ENCODE assay signal across 8 mouse cellular contexts in genomic region chr4:126321111-126321853, GRCm38 (mm10). TPM values are rescaled to one million over a fixed set of nuclear protein-coding genes. Genes with fewer than 3 reads are reported as not detected.
DNase-seq lines count a peak whose midpoint lies in the region; ATAC-seq lines count a peak whose summit lies in the region.

Adprhl2 (minus strand) TSS chr4:126321703.

- peak; percentile 98 for DNase-seq in T-cell, adult 2 months (ENCODE audit: low spot score)
- DNase-seq in cerebellum, postnatal 36 days = peak; percentile 99 to 100
- DNase-seq in gastrocnemius, adult 18-20 months (ENCODE audit: low spot score) = peak; percentile 98
- peak; percentile 99 to 100 for DNase-seq in left cerebral cortex, adult 18-20 months (ENCODE audit: low spot score in 2 of 2)
- DNase-seq in right cerebral cortex, adult 18-20 months = peak; percentile 97
- DNase-seq in urinary bladder, postnatal 10 days (ENCODE audit: low spot score) = peak; percentile 99

- peaks cover 22% of the 10 kb centered on the region for H3K4me1 ChIP-seq in hindbrain, embryonic 16.5 days (ENCODE audit: control insufficient read depth, insufficient read depth, low read depth, low read length)

- ATAC-seq in hindbrain, embryonic 16.5 days = peak; percentile 90

- under 1% methylated on average over 79 of the region's 80 CpGs for WGBS in hindbrain, embryonic 16.5 days
- WGBS in macrophage (ENCODE audit: missing documents) = under 1% methylated on average over 75 of the region's 80 CpGs

- H3K4me3 ChIP-seq in hindbrain, embryonic 16.5 days (ENCODE audit: low read length) = peak within 1 kb of the TSS; percentile 53
- peak within 1 kb of the TSS; percentile 65 for H3K4me3 ChIP-seq in macrophage (ENCODE audit: inconsistent target)

- peaks cover 6% of the 10 kb centered on the region; the same call in 1 of the 2 replicates for H3K27me3 ChIP-seq in hindbrain, embryonic 16.5 days (replicated peaks; ENCODE audit: control insufficient read depth, insufficient read depth, low read length)

- H3K9me3 ChIP-seq in hindbrain, embryonic 16.5 days (ENCODE audit: control insufficient read depth, low read length) = no peaks in the 10 kb centered on the region

- peak within 1 kb of the TSS; percentile 78 for H3K4me2 ChIP-seq in hindbrain, embryonic 16.5 days (ENCODE audit: low read length)

- H3K79me2 ChIP-seq in macrophage (ENCODE audit: inconsistent target) = peaks cover 12% of the 10 kb centered on the region; the same call in 1 of the 2 replicates

- peaks cover 13% of the 10 kb centered on the region for H3K36me3 ChIP-seq in hindbrain, embryonic 16.5 days (ENCODE audit: control insufficient read depth, insufficient read depth, low read length)
- peaks cover 21% of the 10 kb centered on the region for H3K36me3 ChIP-seq in macrophage (ENCODE audit: inconsistent target)

- H3K9ac ChIP-seq in hindbrain, embryonic 16.5 days (ENCODE audit: low read depth, low read length) = peak within 1 kb of the TSS; percentile 82

- peak within 1 kb of the TSS; percentile 86 for H3K27ac ChIP-seq in hindbrain, embryonic 16.5 days (ENCODE audit: low read depth, low read length)
- H3K27ac ChIP-seq in macrophage = peak within 1 kb of the TSS; percentile 67

RNA-seq across cellular contexts. Expression of gene Adprhl2, which starts in this region (rescaled TPM):
- total RNA-seq in gastrocnemius, adult 18-20 months (2021) = 1 to 10 TPM; 6.7 to 8.7 TPM
- polyA plus RNA-seq in hindbrain, embryonic 16.5 days (2015; fragmentation: Nextera tagmentation; extraction: Ambion mirVana) = 83.1 and 84.1 TPM in 2 replicates
- total RNA-seq in left cerebral cortex, adult 18-20 months (2021) = 10 to 100 TPM; 28.6 to 30.9 TPM
- total RNA-seq in macrophage (2018; cell fraction: chromatin; rRNA removed) = 10 to 100 TPM in 25 of 26 experiments, 1 to 10 TPM in 1; 6.2 to 56.3 (median 30.0) TPM
- total RNA-seq in macrophage (2018; cell fraction: cytosol; rRNA removed) = 10 to 100 TPM in 25 of 26 experiments, 1 to 10 TPM in 1; 8.7 to 26.3 (median 19.6) TPM
- total RNA-seq in macrophage (2018; cell fraction: nucleus; rRNA removed) = 10 to 100 TPM in 25 of 26 experiments, 1 to 10 TPM in 1; 9.2 to 46.4 (median 20.3) TPM
- polyA plus RNA-seq in macrophage (2018) = 12.8 to 27.0 TPM (median 21.1 TPM) in 3 replicates

Comparison
In these comparisons a context has a peak if more than half of its experiments do, and no peak if none do; other contexts are left out.
1. Peak in every context shown above with its lines: DNase-seq, ATAC-seq, H3K4me3 ChIP-seq and H3K27ac ChIP-seq.